In the genomic region with DNA sequence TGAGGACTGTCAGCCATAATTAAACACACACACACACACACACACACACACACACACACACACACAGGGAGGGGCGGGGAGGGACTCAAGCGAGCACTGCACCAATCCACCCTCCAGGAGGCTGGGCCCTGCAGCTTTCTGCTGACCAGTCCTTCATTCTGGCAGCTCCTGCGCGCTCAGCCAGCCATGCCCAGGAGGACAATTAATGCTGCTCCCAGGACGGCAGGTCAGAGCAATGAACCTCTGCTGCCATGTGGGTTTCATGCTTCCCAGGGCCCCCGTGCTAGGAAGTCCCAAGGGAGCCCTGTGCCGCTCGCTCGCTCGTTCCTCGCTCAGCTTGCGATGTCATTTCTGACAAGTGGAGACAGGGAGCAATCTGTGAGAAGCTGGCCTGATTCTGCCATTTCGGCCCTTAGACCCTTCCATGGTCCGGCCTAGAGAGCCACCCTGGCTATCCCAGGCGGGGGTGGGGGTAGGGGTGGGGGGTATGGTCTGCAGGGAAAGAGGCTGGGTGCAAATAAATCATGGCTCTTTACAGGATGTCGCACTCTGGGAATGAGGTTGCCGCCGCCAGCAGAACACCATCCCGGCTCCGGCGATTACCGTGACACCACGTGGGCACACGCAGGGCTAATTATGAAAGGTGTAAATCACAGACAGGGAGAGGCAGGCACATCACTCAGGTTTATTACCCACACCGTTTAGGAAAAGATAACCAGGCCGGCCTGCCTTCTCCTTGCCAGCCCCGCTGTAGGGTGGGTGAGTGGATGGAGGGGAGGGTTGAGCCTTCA, we compare ENCODE assay signal across 12 mouse cellular contexts. TPM values are rescaled to one million over a fixed set of nuclear protein-coding genes. Genes with fewer than 3 reads are reported as not detected.
A peak's percentile ranks its signal among the peaks of the same experiment; 100 is the strongest.
DNase-seq lines count a peak whose midpoint lies in the region; ATAC-seq and TF ChIP-seq lines count a peak whose summit lies in the region.
"Had no signal": no experiment of that assay in that cellular context is flagged by ENCODE, and none has a peak within 500 bp of the region (broad histone marks: within the 10 kb centered on the region; RNA-seq: fewer than 3 reads in every experiment).

No protein-coding gene starts in this region.

- H3K4me2 ChIP-seq in hindbrain, embryonic 11.5 days (replicated peaks; ENCODE audit: low read depth, low read length): no peak overlapping the region
- H3K4me2 ChIP-seq in kidney, postnatal 0 days (ENCODE audit: low read length): peak overlapping the region; percentile 41
- H3K4me2 ChIP-seq in midbrain, postnatal 0 days (ENCODE audit: low read depth, low read length, poor library complexity, severe bottlenecking): peak overlapping the region; percentile 15
- H3K4me2 ChIP-seq: liver, embryonic 13.5 days had no signal

- DNase-seq in embryo, embryonic 11 days: peak; percentile 54
- peak; percentile 36 for DNase-seq in hindbrain, embryonic 11.5 days (ENCODE audit: low spot score)
- DNase-seq in kidney, postnatal 0 days (ENCODE audit: low spot score): peak; percentile 82
- DNase-seq in midbrain, postnatal 0 days (ENCODE audit: low spot score): no peak
- DNase-seq in layer of hippocampus, postnatal 36 days: no peak
- DNase-seq in gastrocnemius, postnatal 36 days: no peak
- no peak for DNase-seq in thymus, adult 18-20 months
- no peak for DNase-seq in heart, adult 18-20 months
- DNase-seq: adrenal gland, adult 8-10 months; gastrocnemius, adult 2 months; heart, postnatal 4 days; liver, embryonic 13.5 days had no signal

- intact Hi-C loops in gastrocnemius, postnatal 36 days (cut with DNase I): no loop called here

- H3K36me3 ChIP-seq in hindbrain, embryonic 11.5 days (ENCODE audit: control insufficient read depth, insufficient read depth, low read length): 0 out of 2 replicates have a peak, but pooled peaks cover 2% of the 10 kb centered on the region
- H3K36me3 ChIP-seq in kidney, postnatal 0 days (ENCODE audit: insufficient read depth, low read length): no peaks in the 10 kb centered on the region
- peaks cover 7% of the 10 kb centered on the region; the same call in 1 of the 2 replicates for H3K36me3 ChIP-seq in midbrain, postnatal 0 days (ENCODE audit: insufficient read depth, low read length)
- H3K36me3 ChIP-seq: liver, embryonic 13.5 days had no signal

- no peaks in the 10 kb centered on the region for H3K9me3 ChIP-seq in hindbrain, embryonic 11.5 days (ENCODE audit: control insufficient read depth, low read length)
- H3K9me3 ChIP-seq in kidney, postnatal 0 days (replicated peaks; ENCODE audit: low read length): no peaks in the 10 kb centered on the region
- no peaks in the 10 kb centered on the region for H3K9me3 ChIP-seq in midbrain, postnatal 0 days (ENCODE audit: low read length)
- H3K9me3 ChIP-seq: liver, embryonic 13.5 days had no signal

- H3K4me3 ChIP-seq in hindbrain, embryonic 11.5 days (ENCODE audit: low read depth, low read length): no peak overlapping the region
- no peak overlapping the region for H3K4me3 ChIP-seq in kidney, postnatal 0 days (replicated peaks; ENCODE audit: low read depth, low read length)
- H3K4me3 ChIP-seq in midbrain, postnatal 0 days (ENCODE audit: low read depth, low read length): no peak overlapping the region
- H3K4me3 ChIP-seq: gastrocnemius, adult 2 months; liver, embryonic 13.5 days had no signal

- 59% methylated on average over 27 of the region's 27 CpGs for WGBS in hindbrain, embryonic 11.5 days
- 20% methylated on average over 26 of the region's 27 CpGs for WGBS in kidney, postnatal 0 days
- WGBS in midbrain, postnatal 0 days: 38% methylated on average over 26 of the region's 27 CpGs

- H3K4me1 ChIP-seq in hindbrain, embryonic 11.5 days (replicated peaks; ENCODE audit: control insufficient read depth, insufficient read depth, low read length): peaks cover 7% of the 10 kb centered on the region
- peaks cover 25% of the 10 kb centered on the region for H3K4me1 ChIP-seq in kidney, postnatal 0 days (replicated peaks; ENCODE audit: insufficient read depth, low read length)
- H3K4me1 ChIP-seq in midbrain, postnatal 0 days (ENCODE audit: insufficient read depth, low read length): peaks cover 13% of the 10 kb centered on the region
- H3K4me1 ChIP-seq: liver, embryonic 13.5 days had no signal

- no peak for TF ChIP-seq CTCF in kidney, postnatal 0 days (IDR thresholded peaks at IDR 0.05; ENCODE audit: low read depth)
- TF ChIP-seq CTCF in midbrain, postnatal 0 days (IDR thresholded peaks at IDR 0.05): no peak

- no peaks in the 10 kb centered on the region for H3K27me3 ChIP-seq in hindbrain, embryonic 11.5 days (ENCODE audit: control insufficient read depth, insufficient read depth, low read length)
- no peaks in the 10 kb centered on the region for H3K27me3 ChIP-seq in kidney, postnatal 0 days (ENCODE audit: insufficient read depth, low read length)
- H3K27me3 ChIP-seq in midbrain, postnatal 0 days (ENCODE audit: insufficient read depth, low read length): no peaks in the 10 kb centered on the region
- H3K27me3 ChIP-seq: liver, embryonic 13.5 days had no signal

- H3K27ac ChIP-seq in hindbrain, embryonic 11.5 days (ENCODE audit: low read depth, low read length): peak overlapping the region; percentile 72
- peak overlapping the region; percentile 63; the same call in 1 of the 2 replicates for H3K27ac ChIP-seq in kidney, postnatal 0 days
- peak overlapping the region; percentile 71 for H3K27ac ChIP-seq in midbrain, postnatal 0 days (ENCODE audit: low read depth, low read length)
- H3K27ac ChIP-seq: gastrocnemius, adult 2 months; liver, embryonic 13.5 days had no signal

- ATAC-seq in hindbrain, embryonic 11.5 days (ENCODE audit: low FRiP score): peak; percentile 66
- peak; percentile 93 for ATAC-seq in kidney, postnatal 0 days (replicated peaks; ENCODE audit: low FRiP score, low read depth)
- no peak for ATAC-seq in midbrain, postnatal 0 days (ENCODE audit: low FRiP score)

- H3K9ac ChIP-seq in hindbrain, embryonic 11.5 days (ENCODE audit: low read depth, low read length): no peak overlapping the region
- H3K9ac ChIP-seq in kidney, postnatal 0 days (ENCODE audit: low read depth, low read length): no peak overlapping the region
- peak overlapping the region; percentile 46; the same call in 1 of the 2 replicates for H3K9ac ChIP-seq in midbrain, postnatal 0 days (replicated peaks; ENCODE audit: low read length, poor library complexity, severe bottlenecking)
- H3K9ac ChIP-seq: liver, embryonic 13.5 days had no signal

RNA-seq across cellular contexts. Expression of a gene that starts 51.7 kb away (rescaled TPM):
- polyA plus RNA-seq in hindbrain, embryonic 11.5 days (2014; fragmentation: Nextera tagmentation; extraction: Ambion mirVana): 16.9 and 20.7 TPM in 2 replicates
- polyA plus RNA-seq in kidney, postnatal 0 days (2015; fragmentation: Nextera tagmentation; extraction: Ambion mirVana): 9.2 and 9.5 TPM in 2 replicates
- total RNA-seq in midbrain, postnatal 0 days (2014; rRNA removed): 152 and 156 TPM in 2 replicates
- 43.1 and 43.5 TPM in 2 replicates for polyA plus RNA-seq in midbrain, postnatal 0 days (2015; fragmentation: Nextera tagmentation; extraction: Ambion mirVana)
- total RNA-seq in layer of hippocampus, postnatal 36 days (2021): 10 to 100 TPM; 47.9 to 50.9 TPM
- total RNA-seq in gastrocnemius, postnatal 36 days (2021): 10 to 100 TPM; 19.2 to 23.2 TPM
- 10 to 100 TPM; 54.9 to 56.9 TPM for total RNA-seq in heart, adult 18-20 months (2021)

RNA-seq across cellular contexts. Expression of a gene that starts 51.8 kb away (rescaled TPM):
- 16.5 and 19.3 TPM in 2 replicates for polyA plus RNA-seq in hindbrain, embryonic 11.5 days (2014; fragmentation: Nextera tagmentation; extraction: Ambion mirVana)
- 3.3 and 4.0 TPM in 2 replicates for polyA plus RNA-seq in kidney, postnatal 0 days (2015; fragmentation: Nextera tagmentation; extraction: Ambion mirVana)
- total RNA-seq in midbrain, postnatal 0 days (2014; rRNA removed): 13.3 and 22.7 TPM in 2 replicates
- 10.3 and 13.3 TPM in 2 replicates for polyA plus RNA-seq in midbrain, postnatal 0 days (2015; fragmentation: Nextera tagmentation; extraction: Ambion mirVana)
- 1 to 10 TPM; 1.6 to 2.3 TPM for total RNA-seq in layer of hippocampus, postnatal 36 days (2021)
- not detected for total RNA-seq in gastrocnemius, postnatal 36 days (2021)
- under 1 TPM; 0.17 to 0.21 TPM for total RNA-seq in heart, adult 18-20 months (2021)
- total RNA-seq: gastrocnemius, adult 2 months had no signal

Comparison
In these comparisons a context has a peak if more than half of its experiments do, and no peak if none do; other contexts are left out.
1. DNase-seq: peak in embryo, embryonic 11 days (single experiment), hindbrain, embryonic 11.5 days (single experiment) and kidney, postnatal 0 days (single experiment); none in midbrain, postnatal 0 days (single experiment), layer of hippocampus, postnatal 36 days (0 of 2), gastrocnemius, postnatal 36 days (0 of 2), thymus, adult 18-20 months (0 of 2) and heart, adult 18-20 months (0 of 2).
2. Peak in every context shown above with its lines, with median percentiles within 50 percentile points of each other: H3K27ac ChIP-seq.